Mouse (Mus musculus) MEL (cell line): ENCODE results near the gene Prr19.

Experiments
- CTCF ChIP-seq, 3 experiments: IDR thresholded peaks in 2 of 3; conservative IDR thresholded peaks in 1 of 3; 2 replicates each; pipeline ENCODE4 v1.5.1; 2011 to 2012; ENCODE audit warnings: low read length in 3 of 3, low read depth in 2 of 3, mild to moderate bottlenecking in 2 of 3, improper control_type of control experiment in 1 of 3, inconsistent platforms in 1 of 3, mixed read lengths in 1 of 3, moderate library complexity in 1 of 3; ENCODE audit not compliant: control insufficient read depth in 1 of 3, insufficient read depth in 1 of 3, poor library complexity in 1 of 3, severe bottlenecking in 1 of 3
- MAZ ChIP-seq: IDR thresholded peaks from 2 replicates; pipeline ENCODE4 v1.6.1; 2012; ENCODE audit warnings: low read depth, mild to moderate bottlenecking, inconsistent platforms, low read length, improper control_type of control experiment
- POLR2A ChIP-seq, 2 experiments: IDR thresholded peaks; 2 replicates each; pipeline ENCODE4 v1.6.1; 2011 to 2012; ENCODE audit warnings: low read length in 2 of 2, mild to moderate bottlenecking in 2 of 2, control low read depth in 1 of 2, improper control_type of control experiment in 1 of 2, low read depth in 1 of 2, moderate library complexity in 1 of 2; ENCODE audit not compliant: control insufficient read depth in 1 of 2, insufficient read depth in 1 of 2, poor library complexity in 1 of 2
- TBP ChIP-seq: IDR thresholded peaks from 2 replicates; pipeline ENCODE4 v1.8.0; 2011; ENCODE audit warnings: low read depth, low read length, improper control_type of control experiment
- TCF12 ChIP-seq: IDR thresholded peaks from 2 replicates; pipeline ENCODE4 v1.6.1; 2014; ENCODE audit warnings: low read depth, mild to moderate bottlenecking, inconsistent platforms, low read length, improper control_type of control experiment, moderate library complexity
- UBTF ChIP-seq: IDR thresholded peaks from 2 replicates; pipeline ENCODE4 v1.6.1; 2012; ENCODE audit warnings: low read depth, mild to moderate bottlenecking, inconsistent platforms, low read length, improper control_type of control experiment, moderate library complexity, borderline replicate concordance; ENCODE audit not compliant: insufficient read depth
- USF1 ChIP-seq: IDR thresholded peaks from 2 replicates; pipeline ENCODE4 v1.6.1; 2014; ENCODE audit warnings: low read depth, mild to moderate bottlenecking, inconsistent platforms, low read length, improper control_type of control experiment, moderate library complexity
- ZKSCAN1 ChIP-seq: IDR thresholded peaks from 2 replicates; pipeline ENCODE4 v1.6.1; 2012; ENCODE audit warnings: low read depth, mild to moderate bottlenecking, inconsistent platforms, low read length, improper control_type of control experiment, moderate library complexity

DNA sequence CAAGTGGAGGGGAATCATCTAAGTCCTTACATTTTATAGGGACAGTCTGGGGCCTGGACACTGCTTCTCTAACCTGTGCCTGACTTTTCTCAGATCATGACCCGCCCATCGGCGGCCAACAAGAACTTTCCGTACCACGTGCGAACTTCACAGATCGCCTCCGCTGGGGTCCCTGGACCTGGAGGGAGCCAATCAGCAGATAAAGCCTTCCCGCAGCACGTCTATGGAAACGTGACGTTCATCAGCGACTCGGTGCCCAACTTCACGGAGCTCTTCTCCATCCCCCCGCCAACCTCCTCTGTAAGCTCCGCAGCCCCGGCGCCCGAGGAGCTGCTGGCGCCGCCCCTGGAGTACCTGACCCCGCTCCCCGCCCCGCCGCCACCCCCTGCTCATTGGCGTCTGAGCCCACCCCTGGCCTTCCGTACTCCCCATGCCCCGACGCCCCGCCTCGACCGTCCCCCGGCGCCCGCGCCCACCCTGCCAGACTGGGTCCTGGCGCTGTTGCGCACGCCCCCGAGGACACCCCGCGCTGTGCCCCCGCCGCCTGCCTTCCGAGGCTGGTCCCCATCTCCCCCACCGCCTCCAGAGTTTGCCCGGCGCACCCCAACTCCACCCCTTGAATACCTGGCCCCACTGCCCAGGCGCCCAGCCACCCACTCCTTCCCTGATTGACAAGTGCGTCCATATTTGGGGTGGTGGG is 13.5 kb downstream of the Prr19 start:
- no peak for TF ChIP-seq ZKSCAN1
- no peak for TF ChIP-seq TCF12
- TF ChIP-seq POLR2A (IDR thresholded peaks at IDR 0.05; ENCODE audit: control insufficient read depth in 1 of 2, insufficient read depth in 1 of 2, low read depth in 1 of 2, low read length in 2 of 2, poor library complexity in 1 of 2), result no peak
- no peak for TF ChIP-seq USF1
- TF ChIP-seq CTCF (IDR thresholded peaks at IDR 0.05 in 2 of 3, conservative IDR thresholded peaks at IDR 0.05 in 1 of 3; ENCODE audit: control insufficient read depth in 1 of 3, insufficient read depth in 1 of 3, low read depth in 2 of 3, low read length in 3 of 3, poor library complexity in 1 of 3, severe bottlenecking in 1 of 3), result no peak
- TF ChIP-seq MAZ, result no peak
- no peak for TF ChIP-seq TBP
- TF ChIP-seq UBTF, result no peak
